Mouse (Mus musculus): Measurements from ENCODE around the gene Acsm2.

DNA sequence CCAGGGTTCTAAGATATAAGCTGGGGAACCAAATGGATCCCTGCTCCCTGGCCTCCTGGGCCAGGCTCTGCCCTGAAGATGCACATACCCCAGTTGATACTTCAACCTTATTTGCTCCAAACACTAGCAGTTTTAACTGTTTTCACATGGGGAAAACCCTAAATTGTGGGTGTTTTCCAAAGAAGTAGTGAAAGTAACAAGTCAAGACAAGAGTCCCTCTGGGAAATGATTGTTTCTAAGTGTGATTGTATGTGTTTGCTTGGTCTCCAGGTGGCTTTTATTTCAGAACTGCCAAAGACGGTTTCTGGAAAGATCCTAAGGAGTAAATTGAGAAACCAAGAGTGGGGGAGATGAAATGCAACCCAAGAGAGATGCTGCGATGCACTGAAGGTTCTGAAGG is 11.7 kb upstream of the Acsm2 start:
- TF ChIP-seq POLR2A (IDR thresholded peaks at IDR 0.05; ENCODE audit: borderline replicate concordance, extremely low read depth, insufficient read depth, insufficient read length, poor library complexity, severe bottlenecking) = no peak
- TF ChIP-seq CTCF (IDR thresholded peaks at IDR 0.05; ENCODE audit: borderline replicate concordance, extremely low read depth, insufficient read depth, insufficient read length) = no peak
